Mouse (Mus musculus) T-helper 2 cell (primary cell): ENCODE results near the gene Kcnq1.

Experiments
- in situ Hi-C: fragments of 300-600 bp; cut with MboI, MseI; formaldehyde crosslinking; loops from one replicate; pipeline ENCODE4 v1.15.1; 2025; ENCODE audit warnings: high pct_unique_total_duplicates

Kcnq1 gene

GRCm38 (mm10) chr7:143360776-143361175, 254.6 kb downstream of the Kcnq1 start:
- in situ Hi-C loops: no loop called here

DNA sequence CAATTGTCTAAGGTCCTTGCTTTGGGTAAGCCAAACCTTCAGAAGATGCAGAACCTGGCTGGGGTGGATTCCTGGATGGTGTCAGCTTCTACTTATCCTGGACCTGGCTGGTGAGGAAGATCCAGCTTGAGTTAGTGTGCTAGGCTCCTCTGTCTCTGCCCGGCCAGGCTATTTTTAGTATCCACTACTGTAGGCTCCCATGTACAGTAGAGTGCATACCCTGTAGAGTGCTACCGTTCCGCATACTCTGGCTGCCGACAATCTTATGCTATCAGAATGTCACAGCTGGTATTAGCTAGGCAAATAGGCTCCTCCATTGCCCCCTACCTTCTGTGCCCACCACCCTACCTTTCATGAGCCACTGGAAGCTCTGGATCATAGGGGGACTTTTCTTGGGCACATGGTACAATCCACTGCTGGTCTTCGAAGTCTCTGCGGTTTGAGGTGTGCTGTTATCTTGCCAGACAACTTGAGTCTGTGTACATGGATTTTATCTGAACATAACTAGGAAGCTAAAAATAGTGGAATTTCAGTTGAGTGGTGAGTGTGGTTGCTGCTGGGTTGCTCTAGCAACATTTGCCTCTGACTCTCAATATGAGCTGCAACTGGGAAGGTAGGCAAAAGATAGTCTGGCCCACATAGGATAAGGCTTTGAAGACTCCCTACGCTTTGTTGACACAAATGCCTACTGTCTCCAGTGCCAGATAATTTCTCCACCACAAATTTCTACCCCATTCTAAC, 258.1 kb downstream of the Kcnq1 start:
- in situ Hi-C loops: no loop called here

GRCm38 (mm10) chr7:143364969-143365839, 259.0 kb downstream of the Kcnq1 start:
- in situ Hi-C loops: no loop called here

GRCm38 (mm10) chr7:143367366-143368266, 261.5 kb downstream of the Kcnq1 start:
- in situ Hi-C loops: no loop called here

GRCm38 (mm10) chr7:143368267-143368643, 262.1 kb downstream of the Kcnq1 start:
- in situ Hi-C loops: no loop called here

GRCm38 (mm10) chr7:143371336-143371735, 265.2 kb downstream of the Kcnq1 start:
- in situ Hi-C loops: no loop called here

DNA sequence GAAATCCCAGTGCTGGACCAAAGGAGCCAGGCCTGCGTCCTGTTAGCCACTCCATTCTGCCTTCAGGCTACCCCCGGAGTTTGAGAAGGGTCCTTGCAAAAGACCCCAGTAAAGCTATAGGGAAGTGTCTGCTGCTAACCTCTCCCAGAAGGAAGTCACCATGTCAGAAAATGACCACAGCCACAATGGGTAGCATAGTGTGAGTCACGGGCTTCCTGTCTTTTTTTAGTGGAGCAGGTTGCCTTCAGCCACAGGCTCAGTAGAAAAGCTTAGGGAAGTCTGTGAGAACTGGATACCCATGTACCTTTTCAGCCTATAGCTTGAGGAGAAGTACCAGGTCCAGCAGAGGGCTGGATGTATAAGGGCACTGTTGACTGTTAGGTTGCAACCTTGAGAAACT, 267.1 kb downstream of the Kcnq1 start:
- in situ Hi-C loops: no loop called here

DNA sequence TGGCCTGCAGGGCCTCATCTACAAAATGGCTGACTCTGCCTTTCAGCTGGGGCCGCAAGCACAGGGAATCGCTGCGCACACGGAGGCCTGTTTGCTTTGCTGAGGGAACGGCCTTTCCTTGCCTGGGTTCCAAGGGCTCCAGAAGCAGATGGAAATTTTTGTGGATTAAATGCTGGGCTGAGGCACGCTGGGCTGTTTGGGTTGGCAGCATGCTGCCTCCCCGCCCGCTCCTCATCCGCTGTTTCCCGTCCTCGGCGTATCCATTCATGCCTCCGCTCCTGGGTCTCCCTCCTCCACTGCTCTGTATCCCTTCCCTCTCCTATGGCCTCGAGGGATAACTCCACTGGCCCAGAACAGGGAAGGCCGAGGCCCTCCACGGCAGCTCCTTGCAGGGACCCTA, 269.8 kb downstream of the Kcnq1 start:
- in situ Hi-C loops: no loop called here

DNA sequence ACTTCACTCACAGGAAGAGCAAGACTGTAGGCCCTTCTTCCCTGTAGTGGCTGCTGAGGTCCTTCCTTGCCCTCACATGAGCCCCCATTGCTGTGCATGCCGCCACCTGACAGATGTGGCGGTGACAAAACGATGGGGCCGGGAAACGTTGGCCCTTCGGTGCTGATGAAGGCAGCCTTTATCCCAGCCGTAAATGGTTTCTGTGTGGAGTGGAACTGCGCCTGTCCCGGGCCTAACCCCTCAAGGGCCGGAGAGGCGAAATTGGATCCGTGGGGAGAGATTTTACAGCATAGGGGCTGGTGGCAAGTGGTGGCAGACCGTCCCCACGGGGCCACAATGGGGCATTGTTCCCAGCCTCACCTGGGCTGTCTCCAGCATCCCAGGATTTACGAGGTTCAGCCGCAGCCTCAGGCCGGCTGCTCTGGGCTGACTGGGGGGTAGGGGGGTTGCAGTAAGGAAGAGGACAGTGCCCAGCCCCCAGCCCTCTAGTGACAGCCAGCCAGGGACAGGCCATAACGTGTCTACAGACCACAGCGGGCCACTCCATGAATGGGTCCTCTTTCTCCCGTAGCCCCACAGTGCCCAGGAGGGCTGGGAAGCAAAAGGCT, 274.4 kb downstream of the Kcnq1 start:
- in situ Hi-C loops: no loop called here

DNA sequence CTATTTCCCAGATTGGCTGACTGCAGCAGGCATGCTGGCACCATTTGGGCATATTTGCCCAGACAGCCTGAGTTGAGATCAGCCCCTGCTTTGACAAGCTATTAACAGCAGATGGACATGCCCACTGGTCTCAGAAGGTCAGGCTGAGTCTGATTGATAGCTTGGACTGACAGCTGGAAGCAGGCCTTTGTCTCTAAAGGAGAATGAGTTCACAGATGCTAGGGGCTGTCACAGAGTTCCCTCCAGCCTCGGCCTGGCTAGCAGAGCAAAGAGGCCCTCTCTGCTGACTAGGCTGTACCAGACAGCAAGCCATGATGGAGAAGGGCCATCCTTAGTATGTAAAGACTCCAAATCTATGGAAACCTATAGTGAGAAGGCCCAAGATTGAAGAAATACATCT, 280.5 kb downstream of the Kcnq1 start:
- in situ Hi-C loops: no loop called here

DNA sequence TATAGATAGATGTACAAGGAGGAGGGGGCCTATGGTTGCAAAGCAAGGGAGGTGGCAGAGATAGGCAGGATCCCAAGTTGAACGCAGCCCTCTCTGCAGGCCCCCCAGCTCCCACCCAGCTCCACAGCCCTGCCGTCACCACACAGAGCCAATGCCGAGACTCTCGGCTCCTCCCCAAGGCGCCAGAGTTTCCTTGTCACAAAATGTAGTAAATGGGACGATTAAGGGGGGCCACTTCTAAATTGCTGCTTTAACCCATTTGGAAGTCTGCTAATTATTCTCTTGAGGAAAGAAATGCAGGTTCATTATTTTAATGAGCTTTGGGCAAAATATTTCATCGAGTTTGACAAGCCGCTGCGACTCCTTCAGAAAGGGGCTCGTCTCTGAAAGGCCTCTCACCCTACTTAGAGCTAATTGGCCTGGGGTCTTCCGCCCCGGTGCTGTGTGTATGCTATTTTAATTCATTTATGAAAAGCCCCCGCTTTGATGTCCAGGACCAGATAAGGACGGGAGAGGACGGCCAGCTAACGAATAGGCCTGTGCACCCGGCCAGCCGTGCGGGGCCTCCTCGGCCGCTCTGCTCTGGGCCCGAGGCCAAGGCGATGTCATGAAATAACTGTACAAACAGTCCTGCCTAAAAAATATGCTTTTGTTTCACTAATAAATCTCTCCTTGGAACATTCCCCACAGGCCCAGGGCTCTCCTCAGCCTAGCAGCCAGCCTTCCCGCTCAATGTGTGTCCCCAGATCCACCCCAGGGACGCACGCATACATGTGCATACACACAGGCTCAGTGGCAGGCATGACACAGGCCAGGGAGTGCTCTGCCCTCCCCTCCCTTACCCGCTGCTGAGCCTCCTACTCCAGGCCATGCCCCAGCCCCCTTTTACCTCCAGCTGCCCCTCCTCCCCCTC, 282.9 kb downstream of the Kcnq1 start:
- in situ Hi-C loops: no loop called here

DNA sequence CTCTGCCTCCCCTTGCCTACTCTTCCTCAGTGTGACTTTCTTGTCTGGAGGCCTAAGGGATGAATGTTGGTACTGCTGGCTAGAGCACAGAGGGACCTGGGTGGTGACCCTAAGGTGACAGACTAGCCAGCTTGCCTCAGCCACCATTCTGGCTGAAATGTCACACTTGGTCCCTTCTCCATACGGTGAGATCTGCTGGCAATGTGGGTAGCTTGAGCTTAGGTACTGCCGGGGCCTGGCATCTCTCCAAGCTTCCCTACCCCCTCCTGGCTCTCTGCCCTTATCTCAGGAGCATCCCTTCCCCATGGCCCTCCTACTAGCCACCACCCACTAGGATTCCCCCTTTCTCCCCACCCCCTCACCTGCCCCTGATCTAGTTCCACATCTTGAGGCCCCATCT, 283.7 kb downstream of the Kcnq1 start:
- in situ Hi-C loops: no loop called here

DNA sequence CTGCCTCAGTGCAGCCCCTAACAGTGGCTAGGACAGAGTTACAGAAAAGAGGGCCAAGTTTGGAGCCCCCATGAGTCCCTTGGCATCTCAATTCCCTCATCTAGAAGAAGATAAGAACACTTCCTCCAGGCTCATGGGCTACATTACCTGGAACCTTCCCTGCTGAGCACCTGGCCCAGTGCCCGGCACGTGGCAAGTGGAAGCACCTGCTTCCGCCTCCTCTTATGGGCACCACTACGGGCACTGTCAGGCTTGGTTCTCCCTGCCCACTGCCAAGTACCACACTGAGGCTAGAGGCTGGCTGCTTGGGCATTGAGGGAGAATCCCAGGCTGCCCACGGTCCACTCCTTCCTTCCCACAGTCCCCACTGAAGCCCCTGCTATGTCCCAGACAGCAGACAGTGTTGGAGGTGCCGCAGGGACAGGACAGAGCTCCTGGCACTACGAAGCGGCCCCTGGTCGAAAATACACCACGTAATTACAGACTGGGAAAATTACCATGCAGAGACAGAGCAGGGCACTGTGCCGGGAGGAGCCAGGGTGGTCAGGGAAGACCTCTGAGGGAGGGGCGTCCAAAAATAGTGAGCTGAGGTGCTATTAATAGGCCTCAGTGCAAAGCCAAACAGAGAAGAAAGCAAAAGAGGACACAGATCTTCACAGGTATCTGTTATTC, 284.3 kb downstream of the Kcnq1 start:
- in situ Hi-C loops: no loop called here

- in situ Hi-C loops: no loop called here
Measured at GRCm38 (mm10) chr7:143395113-143395563, 289.0 kb downstream of the Kcnq1 start.

- in situ Hi-C loops: no loop called here
Measured at GRCm38 (mm10) chr7:143399756-143400155, 293.6 kb downstream of the Kcnq1 start.

- in situ Hi-C loops: no loop called here
Measured at GRCm38 (mm10) chr7:143400599-143400998, 294.4 kb downstream of the Kcnq1 start.

DNA sequence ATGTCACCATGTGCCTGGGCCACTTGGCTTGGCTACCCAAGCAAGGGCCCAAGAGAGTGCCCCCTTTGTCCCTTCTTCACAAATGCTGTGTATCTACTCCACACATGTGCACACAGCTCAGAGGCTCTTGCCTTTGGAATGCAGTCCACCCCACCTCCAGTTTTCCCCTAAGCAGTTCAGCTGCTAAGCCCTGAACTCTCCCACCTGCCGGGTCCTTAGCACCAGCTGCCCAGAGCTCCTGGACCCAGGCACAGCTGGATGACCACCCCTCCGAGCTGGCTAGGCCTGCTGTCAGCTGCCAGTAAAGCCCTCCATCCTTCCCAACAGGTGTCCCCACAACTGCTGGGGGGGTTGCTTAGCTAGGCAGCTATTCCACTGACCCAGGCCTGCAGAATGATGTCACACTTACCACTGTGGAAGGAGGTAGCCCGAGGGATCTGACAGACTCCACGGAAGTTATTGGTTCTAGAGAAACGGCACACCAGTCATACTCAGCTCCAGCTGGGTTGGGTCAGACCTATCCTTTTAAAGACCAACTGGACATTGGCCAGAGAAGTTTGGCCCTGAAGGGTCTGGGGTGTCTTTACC, 295.4 kb downstream of the Kcnq1 start:
- in situ Hi-C loops: no loop called here

DNA sequence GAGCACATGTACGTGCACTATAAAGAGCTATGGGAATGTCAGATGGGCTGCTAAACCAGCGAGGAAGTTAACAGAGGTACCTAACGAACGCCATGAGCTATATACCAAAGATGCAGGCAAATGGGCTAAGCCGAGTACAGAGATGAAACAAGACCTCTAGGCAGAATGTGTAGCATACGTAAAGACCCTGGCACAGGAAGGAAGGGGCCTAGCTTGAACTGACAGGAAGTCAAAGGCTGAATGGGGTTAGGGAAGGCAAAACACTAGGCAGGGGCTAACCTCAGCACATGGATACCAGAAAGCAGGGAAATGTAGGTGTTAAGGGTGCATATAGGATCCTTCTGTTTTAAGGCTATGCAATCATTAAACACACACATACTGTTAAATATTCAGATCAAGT, 298.1 kb downstream of the Kcnq1 start:
- in situ Hi-C loops: no loop called here

GRCm38 (mm10) chr7:143407931-143408501, 301.9 kb downstream of the Kcnq1 start:
- in situ Hi-C loops: no loop called here
